Mouse (Mus musculus) MN1 (cell line): ENCODE data around the gene Mmrn1.

Experiments
- DNase-seq: peaks from one replicate; pipeline ENCODE4 v3.0.0-alpha.2; 2016; ENCODE audit warnings: low spot score

Gene Mmrn1

GRCm38 (mm10) chr6:60993386-60994108, 68.8 kb downstream of the Mmrn1 start:
- DNase-seq = no peak

- DNase-seq = no peak
Observed at GRCm38 (mm10) chr6:60994114-60994513, 69.3 kb downstream of the Mmrn1 start.

- DNase-seq = no peak
Observed at GRCm38 (mm10) chr6:60994521-60994920, 69.7 kb downstream of the Mmrn1 start.

- DNase-seq = no peak
Observed at GRCm38 (mm10) chr6:60995596-60995995, 70.8 kb downstream of the Mmrn1 start.

DNA sequence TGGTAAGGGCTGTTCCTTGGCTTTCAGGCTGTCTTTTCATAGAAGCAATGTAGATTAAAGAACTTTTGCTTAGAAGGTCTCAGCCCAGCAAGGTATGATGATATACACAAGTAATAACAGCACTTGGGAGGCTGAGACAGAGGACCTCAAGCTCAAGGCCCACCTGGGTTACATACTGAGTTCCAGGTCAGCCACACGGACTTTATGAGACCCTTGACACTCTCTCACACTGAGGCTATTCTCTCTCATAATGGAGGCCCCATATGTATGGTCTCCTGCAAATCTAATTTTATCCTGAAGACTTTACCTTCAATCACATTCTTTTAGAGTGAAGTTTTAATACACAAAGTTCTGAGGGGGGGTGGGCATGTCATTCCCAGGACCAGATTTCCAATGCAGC, 71.6 kb downstream of the Mmrn1 start:
- no peak for DNase-seq

- no peak for DNase-seq
Observed at GRCm38 (mm10) chr6:61001003-61001790, 76.4 kb downstream of the Mmrn1 start.

DNA sequence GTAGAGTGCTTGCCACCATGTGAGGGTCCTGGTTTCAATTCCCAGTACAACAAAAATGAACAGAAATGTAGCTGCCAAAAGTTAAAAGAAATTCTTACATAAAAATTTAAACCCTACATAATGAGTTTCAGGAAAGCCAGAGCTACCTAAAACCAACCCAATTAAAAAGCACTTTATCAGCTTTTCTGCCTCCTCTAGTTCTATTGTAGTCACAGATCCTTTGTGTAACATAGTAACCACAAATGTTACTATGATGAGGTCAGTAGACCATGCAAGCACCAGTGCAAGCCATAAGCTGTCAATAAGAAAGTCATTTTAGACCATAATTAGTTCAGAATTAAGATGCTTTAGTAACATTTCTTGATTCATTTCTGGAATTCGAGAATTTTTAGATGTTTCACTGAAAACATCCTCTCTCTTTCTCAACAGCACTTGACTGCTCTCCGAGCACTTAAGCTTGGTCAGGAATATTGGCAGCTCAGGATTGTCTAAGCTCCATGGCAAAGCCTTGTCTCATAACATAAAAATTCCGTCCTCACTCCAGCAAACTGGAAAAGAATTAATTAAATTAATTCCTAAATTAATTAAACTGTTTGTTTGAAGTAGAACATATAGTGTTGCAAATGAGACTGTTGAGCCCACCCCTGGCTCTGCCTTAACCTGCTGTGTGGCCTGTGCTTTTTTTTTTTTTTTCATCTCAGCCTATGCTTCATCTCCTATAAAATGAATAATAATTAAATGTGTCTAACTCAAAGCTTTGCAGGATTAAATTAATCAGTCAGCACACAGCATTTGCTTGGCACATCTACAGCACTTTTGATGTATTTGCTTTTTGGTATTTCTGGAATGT, 79.4 kb downstream of the Mmrn1 start:
- DNase-seq = no peak

- DNase-seq = no peak
Observed at GRCm38 (mm10) chr6:61013780-61014179, 89.0 kb downstream of the Mmrn1 start.

GRCm38 (mm10) chr6:61019689-61020088, 94.9 kb downstream of the Mmrn1 start:
- no peak for DNase-seq

DNA sequence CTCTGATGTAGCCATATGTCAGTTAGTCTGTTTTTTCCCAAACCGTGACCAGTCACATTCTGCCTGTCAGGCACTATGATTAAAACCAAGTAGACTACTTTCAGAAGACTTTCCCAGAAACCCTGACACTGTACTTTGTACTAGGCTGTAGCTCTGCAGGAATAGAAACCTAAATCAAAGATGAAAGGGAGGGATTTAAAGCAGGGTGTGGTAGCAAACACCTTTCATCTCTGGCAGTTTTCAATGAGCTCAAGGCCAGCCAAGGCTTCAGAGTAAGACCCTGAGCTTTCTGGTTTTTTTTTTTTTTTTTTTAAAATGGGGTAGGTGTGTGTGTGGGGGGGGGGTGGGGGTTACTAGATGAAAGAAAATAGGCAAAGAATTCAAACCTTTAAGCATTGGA, 96.2 kb downstream of the Mmrn1 start:
- no peak for DNase-seq

- DNase-seq = no peak
Observed at GRCm38 (mm10) chr6:61033251-61033650, 108.5 kb downstream of the Mmrn1 start.
